Mouse (Mus musculus) embryonic fibroblast, embryonic 13.5 days (primary cell): Measurements from ENCODE around the gene Uso1. TPM values are rescaled to one million over a fixed set of nuclear protein-coding genes. Genes with fewer than 3 reads are reported as not detected.

ENCODE experiments used
- H3K27ac ChIP-seq: 2 replicates; pipeline ENCODE4 v1.5.1; 2012; ENCODE audit warnings: low read length, control low read depth, inconsistent platforms; ENCODE audit not compliant: insufficient read depth
- H3K4me1 ChIP-seq: 2 replicates; pipeline ENCODE4 v1.6.1; 2011; ENCODE audit warnings: low read length; ENCODE audit not compliant: control insufficient read depth, insufficient read depth
- H3K4me3 ChIP-seq: 2 replicates; pipeline ENCODE4 v1.5.1; 2011; ENCODE audit warnings: mild to moderate bottlenecking, control low read depth, low read length; ENCODE audit not compliant: insufficient read depth
- CTCF ChIP-seq: IDR thresholded peaks from 2 replicates; pipeline ENCODE4 v1.5.1; 2011; ENCODE audit warnings: mild to moderate bottlenecking, control low read depth, low read length, moderate library complexity, borderline replicate concordance; ENCODE audit not compliant: insufficient read depth
- POLR2A ChIP-seq: IDR thresholded peaks from 2 replicates; pipeline ENCODE4 v1.6.1; 2011; ENCODE audit warnings: low read depth, mild to moderate bottlenecking, control low read depth, low read length, moderate library complexity
- polyA plus RNA-seq: library from polyadenylated mRNA; stranded (reverse); fragments of >200 nt; gene quantifications from 2 replicates; pipeline ENCODE4 v1.2.4, GENCODE M21; 2011; ENCODE audit warnings: low read depth; ENCODE audit not compliant: missing spikeins, insufficient read length

Uso1 gene
- 101 and 103 TPM in 2 replicates for polyA plus RNA-seq

DNA sequence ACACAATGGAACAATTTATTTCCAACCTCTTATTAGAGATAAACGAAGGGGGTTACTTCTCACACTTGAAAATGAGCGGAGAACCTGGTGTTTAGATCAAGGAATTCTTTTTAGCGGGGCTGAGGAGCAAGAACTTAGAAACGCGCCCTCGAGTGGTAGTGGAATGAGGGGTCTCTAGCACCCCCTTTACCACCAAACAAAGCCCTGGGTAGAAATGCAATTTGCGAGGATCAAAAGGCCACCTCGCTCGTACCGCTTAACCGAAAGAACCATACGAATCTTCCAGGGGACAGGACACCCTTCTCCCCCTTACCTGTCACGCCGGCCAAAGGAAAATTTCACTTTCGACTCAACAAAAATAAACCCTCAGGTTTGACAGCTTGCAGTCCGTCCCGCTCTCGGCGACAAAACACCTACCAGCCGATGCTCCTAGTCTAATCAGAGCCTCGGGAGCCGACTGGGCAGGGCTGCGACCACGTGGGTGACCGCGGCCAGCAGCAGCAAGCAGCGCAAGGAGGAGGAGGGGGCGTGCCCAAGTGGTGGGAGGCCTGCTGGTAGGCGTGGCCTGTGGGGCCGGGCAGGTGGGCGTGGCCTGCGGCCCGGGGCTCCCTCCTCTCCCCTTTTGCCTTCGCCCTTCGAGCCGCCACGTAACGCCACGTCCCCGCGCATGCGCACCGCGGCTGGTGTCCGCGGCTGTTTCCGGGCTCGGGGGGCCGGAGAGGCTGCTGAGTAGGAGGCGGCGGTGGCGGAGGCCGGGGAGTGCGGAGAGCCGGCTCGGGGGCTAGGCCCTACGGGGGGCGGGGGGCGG is at the start of gene Uso1:
Gene Uso1, plus strand, starts transcription at position 700 of the 808 bp plus-strand sequence.
- peak; percentile 77 for TF ChIP-seq POLR2A
- no peak for TF ChIP-seq CTCF
- 0 out of 2 replicates have a peak, but pooled peaks cover 6% of the 10 kb centered on the region for H3K4me1 ChIP-seq
- peak within 1 kb of the TSS; percentile 99 for H3K4me3 ChIP-seq

GRCm38 (mm10) chr5:92093263-92094061 is 44.3 kb upstream of the Uso1 start:
- no peak for TF ChIP-seq POLR2A
- TF ChIP-seq CTCF: no peak
- no peak overlapping the region for H3K4me3 ChIP-seq
- no peak overlapping the region for H3K27ac ChIP-seq
- H3K4me1 ChIP-seq: no peaks in the 10 kb centered on the region

More for the DNA sequence above, at the start of gene Uso1:
- 0 out of 2 replicates have a peak within 1 kb of the TSS, but pooled peaks have one; percentile 13 for H3K27ac ChIP-seq

DNA sequence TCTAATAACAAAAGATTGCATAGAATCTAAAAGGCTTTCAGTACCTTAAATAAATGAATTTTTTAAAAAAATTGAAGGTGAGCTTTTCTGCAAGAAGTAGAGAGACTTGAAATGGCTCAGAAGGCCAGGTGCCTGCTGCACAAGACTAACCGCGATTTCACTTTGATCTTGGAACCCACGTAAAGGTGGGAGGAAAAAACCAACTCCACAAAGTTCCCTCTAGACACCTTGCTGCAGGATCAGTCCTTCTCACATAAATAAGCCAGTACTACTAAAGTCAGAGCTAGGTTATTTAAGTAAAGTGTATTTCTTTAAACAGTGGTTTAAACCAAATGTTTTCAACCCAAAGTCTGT is 43.7 kb upstream of the Uso1 start:
- no peak overlapping the region for H3K27ac ChIP-seq
- H3K4me1 ChIP-seq: no peaks in the 10 kb centered on the region; the same call in 1 of the 2 replicates
- TF ChIP-seq POLR2A (no peak), CTCF (no peak)
- no peak overlapping the region for H3K4me3 ChIP-seq

DNA sequence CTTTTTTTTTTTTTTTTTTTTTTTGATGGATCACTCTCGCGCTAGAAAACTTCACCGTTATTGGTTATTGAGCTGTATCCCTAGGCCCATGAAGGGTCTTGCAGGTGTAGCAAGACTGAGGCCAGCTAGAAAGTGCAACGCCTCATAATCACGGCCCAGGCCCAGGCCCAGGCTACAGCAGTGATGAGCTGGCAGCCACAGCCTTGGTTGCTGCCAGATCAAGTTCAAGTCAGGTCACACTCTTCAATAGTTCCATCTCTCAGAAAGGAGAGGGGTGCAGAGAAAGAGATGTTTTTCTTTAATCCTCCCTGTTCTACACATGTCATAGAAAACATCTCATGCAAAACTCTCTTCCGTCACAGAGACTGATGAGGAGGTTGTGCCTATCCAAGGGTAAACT is 41.0 kb upstream of the Uso1 start:
- H3K4me1 ChIP-seq: no peaks in the 10 kb centered on the region; the same call in 1 of the 2 replicates
- H3K4me3 ChIP-seq: no peak overlapping the region
- no peak for TF ChIP-seq CTCF
- no peak for TF ChIP-seq POLR2A
- no peak overlapping the region for H3K27ac ChIP-seq

DNA sequence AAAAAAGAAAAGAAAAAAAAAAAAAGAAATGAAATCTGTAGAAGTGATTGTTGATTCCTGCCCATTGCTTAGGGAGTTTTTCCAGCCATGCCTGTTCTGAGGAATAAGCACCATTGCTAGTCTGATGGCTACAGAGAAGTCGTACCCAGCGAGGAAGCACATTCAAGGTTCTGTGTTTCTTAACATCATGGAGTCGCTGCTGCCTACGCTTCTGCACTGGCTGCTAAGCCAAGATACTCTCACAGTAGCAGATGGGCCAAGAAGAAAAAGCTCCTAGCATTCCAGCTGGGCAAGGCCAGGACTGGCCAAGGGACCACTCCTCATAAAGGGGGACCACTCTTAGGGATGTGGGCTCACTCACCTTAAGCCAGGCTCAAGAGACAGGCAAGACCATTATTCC is 40.0 kb upstream of the Uso1 start:
- H3K4me1 ChIP-seq: no peaks in the 10 kb centered on the region; the same call in 1 of the 2 replicates
- no peak overlapping the region for H3K27ac ChIP-seq
- no peak for TF ChIP-seq CTCF
- TF ChIP-seq POLR2A: no peak
- H3K4me3 ChIP-seq: no peak overlapping the region

DNA sequence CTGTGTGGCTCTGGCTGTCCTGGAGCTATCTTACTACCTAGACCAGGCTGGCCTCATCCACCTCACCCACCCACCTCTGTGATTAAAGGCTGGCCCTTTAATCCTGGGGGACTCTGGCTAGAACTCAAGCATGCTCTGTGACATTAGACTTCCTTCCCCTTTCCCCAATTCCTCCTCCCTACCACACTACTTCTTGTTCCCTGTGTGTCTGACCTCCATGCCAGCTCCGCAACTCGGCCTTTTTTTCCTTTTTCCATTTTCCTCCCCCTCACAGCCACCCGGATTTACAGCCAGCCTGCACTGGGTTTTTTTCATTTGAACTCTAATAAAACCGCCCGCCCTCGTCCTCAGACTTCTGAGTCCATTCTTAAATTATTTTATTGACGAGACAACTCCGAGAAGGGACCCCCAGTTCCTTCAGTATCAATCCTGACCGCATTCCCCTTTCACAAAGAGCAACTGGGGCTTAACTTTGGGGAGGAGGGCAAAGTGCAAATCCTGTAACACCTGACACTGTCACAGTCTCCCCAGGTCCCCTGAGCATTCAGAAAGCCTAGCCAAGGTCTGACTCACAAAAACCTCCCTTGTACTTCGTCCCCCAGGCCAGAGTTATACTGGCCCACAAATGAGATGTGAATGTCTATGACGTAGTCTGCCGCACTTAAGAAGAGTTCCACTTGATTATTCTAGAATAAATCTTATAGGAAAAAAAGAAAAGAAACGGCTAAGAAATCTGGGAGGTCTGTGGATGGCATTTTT is 39.2 kb upstream of the Uso1 start:
- TF ChIP-seq CTCF (no peak), POLR2A (no peak)
- Histone ChIP-seq H3K4me1 (peaks cover 2% of the 10 kb centered on the region; the same call in 1 of the 2 replicates), H3K27ac (no peak overlapping the region), H3K4me3 (no peak overlapping the region)

DNA sequence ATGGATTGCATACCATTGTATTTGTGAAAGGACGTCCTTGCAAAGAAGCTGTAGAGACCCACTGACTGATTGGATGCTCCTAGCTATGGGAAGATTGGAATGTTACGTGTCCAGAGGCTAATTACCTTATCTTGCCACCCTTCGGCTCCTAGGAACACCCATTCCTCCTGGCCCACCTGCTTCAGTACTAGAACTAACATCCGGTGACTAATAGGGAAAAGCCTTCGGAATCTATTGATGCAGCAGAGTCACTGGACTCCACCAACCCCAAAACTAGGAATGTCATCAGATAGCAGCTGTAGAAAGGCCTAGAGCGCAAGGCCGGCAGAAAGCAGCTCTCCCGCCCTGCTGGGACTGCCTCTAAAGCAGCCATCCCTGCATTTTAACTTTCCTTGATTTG is 36.1 kb upstream of the Uso1 start:
- TF ChIP-seq CTCF (no peak), POLR2A (no peak)
- no peak overlapping the region for H3K4me3 ChIP-seq
- H3K4me1 ChIP-seq: peaks cover 4% of the 10 kb centered on the region
- no peak overlapping the region for H3K27ac ChIP-seq

GRCm38 (mm10) chr5:92103062-92103461 is 34.7 kb upstream of the Uso1 start:
- H3K4me1 ChIP-seq: peaks cover 4% of the 10 kb centered on the region
- H3K27ac ChIP-seq: no peak overlapping the region
- TF ChIP-seq CTCF (no peak), POLR2A (no peak)
- H3K4me3 ChIP-seq: no peak overlapping the region

- Histone ChIP-seq H3K4me1 (peaks cover 4% of the 10 kb centered on the region), H3K27ac (no peak overlapping the region), H3K4me3 (no peak overlapping the region)
- no peak for TF ChIP-seq CTCF
- TF ChIP-seq POLR2A: no peak
Observed at GRCm38 (mm10) chr5:92103816-92104415, 33.8 kb upstream of the Uso1 start.
